Mouse (Mus musculus) megakaryocyte, embryonic 14.5 days (primary cell): ENCODE measurements around the gene Ugt1a6b.

Source experiments
- FLI1 ChIP-seq: IDR thresholded peaks from 2 replicates; pipeline ENCODE4 v1.6.1; 2012; ENCODE audit warnings: low read length, inconsistent platforms, mixed read lengths
- GATA1 ChIP-seq: IDR thresholded peaks from 3 replicates; pipeline ENCODE4 v1.6.1; 2012; ENCODE audit warnings: mixed read lengths, low read length, inconsistent platforms, borderline replicate concordance

- no peak for TF ChIP-seq GATA1
- no peak for TF ChIP-seq FLI1
Observed at GRCm38 (mm10) chr1:88077128-88077527, 25.9 kb upstream of the Ugt1a6b start.
